Mouse (Mus musculus): ENCODE results near the gene Olfr1168. TPM values are rescaled to one million over a fixed set of nuclear protein-coding genes. Genes with fewer than 3 reads are reported as not detected.
"Not testable (repeated sequence)": the region's sequence is repeated elsewhere in the genome, so short reads cannot be mapped to it uniquely, and the experiment has no call there.

Olfr1168 gene
- polyA plus RNA-seq (2012; rRNA removed), result not detected in 2 replicates

- H3K36me3 ChIP-seq (ENCODE audit: control insufficient read depth, insufficient read depth, low read length), result no peaks in the 10 kb centered on the region
- no peaks in the 10 kb centered on the region for H3K4me1 ChIP-seq (replicated peaks; ENCODE audit: control insufficient read depth, insufficient read depth, low read length)
- no peak within 1 kb of the TSS for H3K4me3 ChIP-seq (ENCODE audit: control insufficient read depth, insufficient read depth, low read length)
- TF ChIP-seq POLR2A (IDR thresholded peaks at IDR 0.05; ENCODE audit: control insufficient read depth, extremely low read depth, insufficient read depth, low read length, poor library complexity) (no peak), CTCF (IDR thresholded peaks at IDR 0.05; ENCODE audit: borderline replicate concordance, control insufficient read depth, extremely low read depth, insufficient read depth, low read length, poor library complexity) (no peak)
- H3K27me3 ChIP-seq (ENCODE audit: control insufficient read depth, insufficient read depth, low read length), result no peaks in the 10 kb centered on the region
- WGBS, result 79% methylated on average over 2 of the region's 2 CpGs
- no peak for DNase-seq
- H3K27ac ChIP-seq (ENCODE audit: control insufficient read depth, insufficient read depth, low read length), result no peak within 1 kb of the TSS
These were observed at the start of gene Olfr1168 for GRCm38 (mm10) chr2:88181580-88181979. Gene Olfr1168 (plus strand): TSS chr2:88181880.

GRCm38 (mm10) chr2:88155093-88155492 is 26.6 kb upstream of the Olfr1168 start, which contains the start of gene Olfr1167:
Gene Olfr1167 (minus strand): TSS chr2:88155193.
- not testable (repeated sequence) for H3K27me3 ChIP-seq (ENCODE audit: control insufficient read depth, insufficient read depth, low read length); H3K4me1 ChIP-seq (replicated peaks; ENCODE audit: control insufficient read depth, insufficient read depth, low read length); H3K36me3 ChIP-seq (ENCODE audit: control insufficient read depth, insufficient read depth, low read length); H3K4me3 ChIP-seq (ENCODE audit: control insufficient read depth, insufficient read depth, low read length); DNase-seq; H3K27ac ChIP-seq (ENCODE audit: control insufficient read depth, insufficient read depth, low read length)
- 91% methylated on average over 1 of the region's 1 CpGs for WGBS

GRCm38 (mm10) chr2:88220784-88221183 is 39.1 kb downstream of the Olfr1168 start:
- TF ChIP-seq POLR2A (IDR thresholded peaks at IDR 0.05; ENCODE audit: control insufficient read depth, extremely low read depth, insufficient read depth, low read length, poor library complexity) (no peak), CTCF (IDR thresholded peaks at IDR 0.05; ENCODE audit: borderline replicate concordance, control insufficient read depth, extremely low read depth, insufficient read depth, low read length, poor library complexity) (no peak)
- no peak overlapping the region for H3K27ac ChIP-seq (ENCODE audit: control insufficient read depth, insufficient read depth, low read length)
- H3K36me3 ChIP-seq (ENCODE audit: control insufficient read depth, insufficient read depth, low read length), result no peaks in the 10 kb centered on the region
- no peak for DNase-seq
- H3K4me3 ChIP-seq (ENCODE audit: control insufficient read depth, insufficient read depth, low read length), result no peak overlapping the region
- H3K27me3 ChIP-seq (ENCODE audit: control insufficient read depth, insufficient read depth, low read length), result no peaks in the 10 kb centered on the region
- no peaks in the 10 kb centered on the region for H3K4me1 ChIP-seq (replicated peaks; ENCODE audit: control insufficient read depth, insufficient read depth, low read length)
- WGBS, result 88% methylated on average over 1 of the region's 1 CpGs

- Histone ChIP-seq H3K36me3 (ENCODE audit: control insufficient read depth, insufficient read depth, low read length) (no peaks in the 10 kb centered on the region), H3K27ac (ENCODE audit: control insufficient read depth, insufficient read depth, low read length) (no peak within 1 kb of the TSS), H3K4me3 (ENCODE audit: control insufficient read depth, insufficient read depth, low read length) (no peak within 1 kb of the TSS), H3K4me1 (replicated peaks; ENCODE audit: control insufficient read depth, insufficient read depth, low read length) (no peaks in the 10 kb centered on the region), H3K27me3 (ENCODE audit: control insufficient read depth, insufficient read depth, low read length) (no peaks in the 10 kb centered on the region)
- TF ChIP-seq CTCF (IDR thresholded peaks at IDR 0.05; ENCODE audit: borderline replicate concordance, control insufficient read depth, extremely low read depth, insufficient read depth, low read length, poor library complexity) (no peak), POLR2A (IDR thresholded peaks at IDR 0.05; ENCODE audit: control insufficient read depth, extremely low read depth, insufficient read depth, low read length, poor library complexity) (no peak)
- WGBS, result 93% methylated on average over 1 of the region's 1 CpGs
- no peak for DNase-seq
These were observed 46.6 kb downstream of the Olfr1168 start, which contains the start of gene Olfr1170 for GRCm38 (mm10) chr2:88228234-88228633. Gene Olfr1170 (minus strand): TSS chr2:88228334.

Other genes with a start within 250 kb of the Olfr1168 start
- not detected in 2 replicates for gene Olfr1155, start 236.7 kb upstream of the Olfr1168 start, polyA plus RNA-seq (2012; rRNA removed)
- not detected in 2 replicates for gene Olfr1156, start 228.8 kb upstream of the Olfr1168 start, polyA plus RNA-seq (2012; rRNA removed)
- not detected in 2 replicates for gene Olfr1157, start 213.6 kb upstream of the Olfr1168 start, polyA plus RNA-seq (2012; rRNA removed)
- not detected in 2 replicates for gene Olfr74, start 207.2 kb upstream of the Olfr1168 start, polyA plus RNA-seq (2012; rRNA removed)
- gene Olfr1158, start 191.8 kb upstream of the Olfr1168 start, polyA plus RNA-seq (2012; rRNA removed), result not detected in 2 replicates
- gene Olfr1160, start 173.6 kb upstream of the Olfr1168 start, polyA plus RNA-seq (2012; rRNA removed), result not detected in 2 replicates
- gene Olfr1161, start 159.1 kb upstream of the Olfr1168 start, polyA plus RNA-seq (2012; rRNA removed), result not detected in 2 replicates
- not detected in 2 replicates for gene Olfr73, start 144.2 kb upstream of the Olfr1168 start, polyA plus RNA-seq (2012; rRNA removed)
- gene Olfr1162, start 130.8 kb upstream of the Olfr1168 start, polyA plus RNA-seq (2012; rRNA removed), result not detected in 2 replicates
- gene Olfr1163, start 110.0 kb upstream of the Olfr1168 start, polyA plus RNA-seq (2012; rRNA removed), result not detected in 2 replicates
- gene Olfr1164, start 87.9 kb upstream of the Olfr1168 start, polyA plus RNA-seq (2012; rRNA removed), result not detected in 2 replicates
- not detected in 2 replicates for gene Olfr1166, start 53.6 kb upstream of the Olfr1168 start, polyA plus RNA-seq (2012; rRNA removed)
- not detected in 2 replicates for gene Olfr1167, start 26.7 kb upstream of the Olfr1168 start, polyA plus RNA-seq (2012; rRNA removed)
- gene Olfr1170, start 46.5 kb downstream of the Olfr1168 start, polyA plus RNA-seq (2012; rRNA removed), result not detected in 2 replicates
- gene Olfr1173, start 98.0 kb downstream of the Olfr1168 start, polyA plus RNA-seq (2012; rRNA removed), result not detected in 2 replicates
- gene Olfr1174-ps, start 133.3 kb downstream of the Olfr1168 start, polyA plus RNA-seq (2012; rRNA removed), result 0.05 TPM in 1 of 2 replicates, not detected in the other
- not detected in 2 replicates for gene Olfr1175-ps, start 145.3 kb downstream of the Olfr1168 start, polyA plus RNA-seq (2012; rRNA removed)
- not detected in 2 replicates for gene Olfr1176, start 154.8 kb downstream of the Olfr1168 start, polyA plus RNA-seq (2012; rRNA removed)
- not detected in 2 replicates for gene Olfr1177-ps, start 164.6 kb downstream of the Olfr1168 start, polyA plus RNA-seq (2012; rRNA removed)
- not detected in 2 replicates for gene Olfr1178, start 205.2 kb downstream of the Olfr1168 start, polyA plus RNA-seq (2012; rRNA removed)
- gene Olfr1179, start 224.6 kb downstream of the Olfr1168 start, polyA plus RNA-seq (2012; rRNA removed), result not detected in 2 replicates
- not detected in 2 replicates for gene Olfr1180, start 237.3 kb downstream of the Olfr1168 start, polyA plus RNA-seq (2012; rRNA removed)
- not detected in 2 replicates for gene Olfr1181, start 244.3 kb downstream of the Olfr1168 start, polyA plus RNA-seq (2012; rRNA removed)

All from thymus, adult 2 months (tissue).